Mouse (Mus musculus): Measurements from ENCODE around the gene Pald1. TPM values are rescaled to one million over a fixed set of nuclear protein-coding genes. Genes with fewer than 3 reads are reported as not detected.
A peak's percentile ranks its signal among the peaks of the same experiment; 100 is the strongest.

Pald1 gene
- polyA plus RNA-seq (2015; fragmentation: Nextera tagmentation; extraction: Ambion mirVana): 2.7 and 3.1 TPM in 2 replicates

DNA sequence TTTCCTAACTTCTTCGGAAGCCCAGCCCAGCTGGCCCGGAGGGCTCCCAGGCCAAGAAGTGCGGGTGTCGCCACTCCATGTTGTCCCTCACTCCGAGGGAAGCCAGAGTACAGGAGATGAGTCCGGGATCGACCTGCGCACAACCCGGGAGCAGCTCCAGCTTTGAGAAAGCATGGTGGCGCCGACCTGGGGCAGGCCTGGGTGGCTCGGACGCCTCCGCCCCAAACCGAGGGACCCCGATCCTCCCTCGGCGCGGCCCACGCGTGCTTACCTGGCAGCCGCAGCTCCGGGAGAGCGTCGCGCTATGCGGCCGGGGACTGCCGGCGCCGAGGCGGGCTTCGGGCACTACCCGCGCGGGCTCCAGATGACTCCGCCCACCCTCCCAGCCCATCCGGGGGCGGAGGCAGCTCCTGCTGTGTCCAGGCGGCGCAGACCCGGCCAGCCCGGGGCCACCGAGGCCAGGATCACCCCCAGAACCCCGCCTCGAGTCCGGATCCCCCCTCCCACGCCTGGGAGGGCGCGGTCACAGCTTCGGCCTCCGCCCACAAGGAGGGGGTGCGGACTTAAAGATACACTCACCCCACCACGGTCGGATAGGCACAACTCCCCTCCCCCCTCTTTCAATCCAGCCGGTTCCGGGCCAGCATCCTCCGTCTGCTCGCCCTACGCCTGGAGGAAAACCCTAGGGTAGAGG lies at the start of gene Pald1:
Gene Pald1, minus strand, starts transcription at position 510 of the 694 bp plus-strand sequence.
- peak; percentile 9 for DNase-seq (ENCODE audit: low spot score)

DNA sequence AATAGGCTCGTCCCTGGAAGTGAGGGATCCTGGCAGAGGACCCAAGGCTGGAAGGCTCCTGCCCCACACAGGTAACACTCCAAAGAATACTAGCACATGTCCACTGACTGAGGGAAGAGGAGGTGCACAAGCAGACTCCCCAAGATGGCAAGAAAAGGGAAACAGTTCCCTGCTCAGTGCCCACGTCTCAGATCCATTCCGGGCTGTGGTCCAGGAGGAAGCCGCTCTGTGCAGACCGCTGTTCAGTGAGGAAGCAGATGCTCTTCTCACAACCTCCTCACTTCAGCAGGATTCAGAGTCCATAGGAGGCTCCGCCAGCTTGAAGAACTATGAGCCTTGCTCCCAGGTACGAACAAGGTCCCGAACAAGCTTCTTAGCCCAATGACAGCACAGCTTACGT lies 48.0 kb upstream of the Pald1 start:
- no peak for DNase-seq (ENCODE audit: low spot score)

DNA sequence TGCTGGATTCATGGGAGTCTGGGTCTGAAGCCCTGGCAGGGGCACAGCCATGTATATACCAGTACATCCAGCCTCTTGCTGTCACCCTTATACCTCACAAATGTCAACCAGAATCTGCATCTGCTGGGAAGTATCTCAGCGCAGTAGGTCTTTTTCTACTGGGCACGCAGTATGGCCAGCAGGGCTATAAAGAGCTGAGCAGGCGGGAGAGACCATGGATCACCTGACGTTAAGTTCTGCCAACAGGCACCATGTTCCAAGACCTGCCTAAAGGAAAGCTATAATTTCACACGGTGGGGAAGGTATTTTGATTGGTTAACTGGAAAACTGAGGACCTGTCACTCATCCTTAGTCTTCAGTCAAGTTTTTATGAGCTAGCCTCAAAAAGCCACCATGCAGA lies 45.7 kb upstream of the Pald1 start:
- no peak for DNase-seq (ENCODE audit: low spot score)

DNA sequence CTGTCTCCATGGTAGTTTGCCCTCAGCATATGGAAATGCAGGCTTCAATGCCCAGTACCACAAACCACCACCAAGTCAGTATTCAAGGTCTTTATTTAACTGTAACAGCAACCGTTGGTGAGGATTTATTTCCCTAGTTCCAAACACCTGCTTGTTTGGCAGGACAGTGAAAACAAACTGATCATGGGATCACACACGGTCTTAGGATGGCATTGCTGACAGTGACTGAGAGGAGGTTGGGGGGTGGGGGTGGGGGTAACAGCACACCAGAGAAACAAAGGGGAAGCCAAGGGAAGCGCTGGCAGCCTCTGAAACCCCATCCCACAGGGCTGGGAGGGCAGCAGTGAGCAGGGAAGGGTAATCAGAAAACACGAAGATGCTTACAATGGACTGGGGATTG lies 45.1 kb upstream of the Pald1 start:
- no peak for DNase-seq (ENCODE audit: low spot score)

DNA sequence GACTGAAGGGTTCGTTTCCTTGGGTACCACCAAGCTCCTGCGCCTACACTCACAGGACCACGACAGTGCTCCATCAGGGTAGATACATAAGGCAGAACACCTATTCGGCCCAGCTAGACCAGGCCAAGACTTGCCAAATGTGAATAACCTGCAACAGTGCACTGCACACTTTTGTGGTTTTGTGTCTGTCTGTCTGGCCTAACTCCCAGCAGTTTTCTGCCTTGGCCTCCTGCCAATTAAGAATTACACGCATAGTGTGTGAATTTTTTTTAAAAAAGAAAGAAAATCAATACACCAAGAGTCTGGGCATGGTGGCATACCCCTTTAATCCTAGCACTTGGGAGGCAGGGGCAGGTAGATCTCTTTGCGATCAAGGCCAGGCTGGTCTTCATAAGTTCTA lies 44.6 kb upstream of the Pald1 start:
- DNase-seq (ENCODE audit: low spot score): no peak

DNA sequence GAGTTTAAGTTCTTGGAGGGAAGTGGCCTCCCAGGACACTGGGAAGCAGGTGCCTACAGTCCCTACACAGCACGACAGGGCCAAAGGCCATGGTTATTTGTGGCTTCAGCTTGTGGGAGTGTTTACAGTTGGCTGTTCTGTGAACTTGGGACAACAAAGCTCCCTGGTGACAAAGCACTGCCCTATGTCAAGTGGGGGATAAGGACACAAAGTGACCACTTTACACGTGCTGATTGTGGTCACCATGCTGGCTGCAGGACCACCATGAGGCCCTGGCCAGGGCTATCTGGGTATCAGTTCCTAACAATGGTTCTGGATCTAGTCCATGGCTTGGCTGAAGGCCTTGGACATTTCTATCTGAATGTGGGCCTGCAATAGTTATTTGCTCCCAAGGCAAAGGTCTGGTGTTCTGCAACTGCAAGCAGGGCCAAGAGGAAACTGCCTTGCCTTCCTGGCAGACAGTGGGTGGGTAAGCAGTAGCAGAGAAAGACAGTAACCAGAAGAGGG lies 43.0 kb upstream of the Pald1 start:
- no peak for DNase-seq (ENCODE audit: low spot score)

DNA sequence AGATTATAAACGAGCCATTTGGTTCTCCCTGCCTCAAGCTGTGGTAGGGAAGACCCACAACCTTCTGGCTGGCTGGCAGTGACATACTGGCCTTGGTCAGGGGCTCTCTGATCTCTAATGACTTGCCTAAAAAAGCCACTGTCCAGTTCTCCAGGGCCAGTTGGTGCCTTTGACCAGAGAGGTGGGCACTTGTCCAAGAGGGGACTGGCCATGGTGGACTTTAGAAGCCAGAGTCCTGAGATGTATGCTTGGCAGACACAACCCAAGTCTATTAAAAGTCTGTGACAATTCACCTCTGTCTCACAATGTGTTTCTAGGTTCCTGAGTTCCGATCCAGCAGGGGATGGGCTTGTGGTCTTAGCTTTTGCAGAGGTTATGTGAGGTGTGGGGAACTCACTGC lies 41.7 kb upstream of the Pald1 start:
- no peak for DNase-seq (ENCODE audit: low spot score)

DNA sequence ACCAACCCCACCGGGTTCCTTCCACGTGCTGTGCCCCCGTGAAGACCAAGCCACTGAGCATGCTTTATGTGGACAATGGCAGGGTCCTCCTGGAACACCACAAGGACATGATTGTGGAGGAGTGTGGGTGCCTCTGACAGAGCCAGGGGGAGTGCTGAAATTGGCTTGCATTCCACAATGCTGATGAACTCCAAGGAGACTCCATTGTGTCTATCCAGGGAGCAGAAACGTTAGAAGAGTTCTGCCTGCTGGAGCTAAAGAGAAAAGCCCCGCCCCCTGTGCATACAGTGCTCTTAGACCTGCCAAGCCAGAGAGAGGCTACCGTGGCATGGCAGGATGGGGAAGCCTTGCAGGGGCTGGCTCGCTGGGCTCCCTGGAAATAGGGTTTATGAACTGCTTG lies 41.2 kb upstream of the Pald1 start:
- DNase-seq (ENCODE audit: low spot score): no peak

DNA sequence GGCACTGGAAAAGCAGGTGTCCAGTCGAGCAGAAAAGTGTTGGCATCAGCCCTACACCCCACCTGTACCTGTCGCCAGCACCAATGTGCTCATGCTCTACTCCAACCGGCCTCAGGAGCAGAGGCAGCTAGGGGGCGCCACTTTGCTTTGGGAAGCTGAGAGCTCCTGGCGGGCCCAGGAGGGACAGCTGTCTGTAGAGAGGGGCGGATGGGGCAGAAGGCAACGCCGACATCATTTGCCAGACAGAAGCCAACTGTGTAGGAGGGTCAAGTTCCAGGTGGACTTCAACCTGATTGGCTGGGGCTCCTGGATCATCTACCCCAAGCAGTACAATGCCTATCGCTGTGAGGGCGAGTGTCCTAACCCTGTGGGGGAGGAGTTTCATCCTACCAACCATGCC lies 40.0 kb upstream of the Pald1 start:
- DNase-seq (ENCODE audit: low spot score): peak; percentile 41

DNA sequence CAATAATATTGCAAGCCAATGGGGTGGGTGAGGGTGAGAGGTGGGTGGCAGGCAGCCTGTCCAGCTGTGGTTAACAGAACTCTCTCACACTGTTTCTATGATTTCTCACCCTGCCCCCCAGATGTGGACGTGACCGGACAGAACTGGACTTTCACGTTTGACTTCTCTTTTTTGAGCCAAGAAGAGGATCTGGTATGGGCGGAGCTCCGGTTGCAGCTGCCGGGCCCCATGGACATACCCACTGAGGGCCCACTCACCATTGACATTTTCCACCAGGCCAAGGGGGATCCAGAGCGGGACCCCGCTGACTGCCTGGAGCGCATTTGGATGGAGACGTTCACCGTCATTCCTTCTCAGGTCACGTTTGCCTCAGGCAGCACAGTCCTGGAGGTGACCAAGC lies 39.5 kb upstream of the Pald1 start:
- DNase-seq (ENCODE audit: low spot score): no peak

DNA sequence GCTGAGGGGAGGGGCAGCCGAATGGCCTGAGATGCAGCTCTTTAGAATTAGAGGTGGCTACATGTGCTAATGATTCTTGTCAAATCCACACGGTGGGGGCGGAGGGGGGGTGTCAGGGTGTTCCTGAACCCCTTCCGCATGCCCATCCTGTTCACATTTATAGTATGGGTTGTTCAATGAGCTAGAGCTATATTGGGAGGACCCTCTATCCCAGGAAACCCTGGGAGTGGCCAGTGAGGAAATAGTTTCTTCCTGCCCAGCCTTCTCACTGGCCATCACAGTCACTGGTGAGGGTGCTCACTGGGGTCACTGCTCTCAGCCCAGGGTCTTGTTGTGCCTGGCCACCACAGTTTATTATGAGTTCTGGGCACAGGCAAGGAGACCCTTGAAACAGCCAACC lies 36.7 kb upstream of the Pald1 start:
- no peak for DNase-seq (ENCODE audit: low spot score)

DNA sequence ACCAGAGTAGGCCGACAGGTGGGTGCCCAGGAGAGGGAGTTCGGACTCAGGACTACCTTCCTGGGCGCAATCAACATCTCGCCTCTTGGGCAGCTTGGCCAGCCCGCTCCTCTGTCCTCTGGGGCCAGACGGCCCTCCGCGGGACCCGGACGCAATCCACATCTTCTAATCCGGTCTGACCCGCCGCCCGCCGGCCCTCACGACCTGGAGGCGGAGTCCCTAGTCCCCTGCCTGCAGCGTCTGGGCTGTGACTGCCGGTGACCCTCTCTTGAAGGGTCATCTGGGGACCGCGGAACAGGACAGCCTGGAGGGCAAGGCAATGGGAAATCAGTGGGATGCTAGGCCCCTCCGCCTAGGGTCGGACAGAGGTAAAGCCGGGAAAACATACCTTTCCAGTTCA lies 35.8 kb upstream of the Pald1 start:
- DNase-seq (ENCODE audit: low spot score): no peak

DNA sequence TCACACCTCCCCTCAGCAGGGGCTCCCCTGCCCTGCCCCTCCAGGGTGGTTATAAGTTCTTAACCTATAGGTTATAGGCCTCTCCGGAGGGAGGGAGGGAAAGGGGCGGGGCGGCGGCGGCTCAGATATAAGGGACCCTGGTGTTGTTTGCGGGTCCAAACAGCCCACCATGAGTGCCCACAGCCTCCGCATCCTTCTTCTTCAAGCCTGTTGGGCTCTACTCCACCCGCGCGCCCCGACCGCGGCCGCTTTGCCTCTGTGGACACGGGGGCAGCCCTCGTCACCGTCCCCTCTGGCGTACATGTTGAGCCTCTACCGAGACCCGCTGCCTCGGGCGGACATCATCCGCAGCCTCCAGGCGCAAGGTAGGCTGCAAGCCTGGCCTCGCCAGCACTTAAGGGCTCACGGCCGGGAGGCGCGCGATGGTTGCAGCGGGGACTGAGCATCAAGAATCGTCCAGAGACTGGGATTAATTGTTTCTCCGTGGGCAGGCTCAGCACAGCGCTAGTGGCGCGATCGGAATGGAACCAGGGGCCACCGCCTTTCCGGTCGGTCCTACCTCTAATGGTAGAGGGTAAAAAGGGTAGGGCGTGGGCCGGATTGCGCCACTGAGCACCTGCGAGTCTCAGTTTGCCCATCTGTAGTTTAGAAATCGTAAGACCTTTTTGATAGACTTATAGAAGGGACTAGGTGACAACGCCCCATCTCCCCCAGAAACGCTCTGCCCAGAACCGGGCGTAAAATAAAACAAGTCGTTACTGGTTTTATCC lies 35.0 kb upstream of the Pald1 start:
- DNase-seq (ENCODE audit: low spot score): no peak

DNA sequence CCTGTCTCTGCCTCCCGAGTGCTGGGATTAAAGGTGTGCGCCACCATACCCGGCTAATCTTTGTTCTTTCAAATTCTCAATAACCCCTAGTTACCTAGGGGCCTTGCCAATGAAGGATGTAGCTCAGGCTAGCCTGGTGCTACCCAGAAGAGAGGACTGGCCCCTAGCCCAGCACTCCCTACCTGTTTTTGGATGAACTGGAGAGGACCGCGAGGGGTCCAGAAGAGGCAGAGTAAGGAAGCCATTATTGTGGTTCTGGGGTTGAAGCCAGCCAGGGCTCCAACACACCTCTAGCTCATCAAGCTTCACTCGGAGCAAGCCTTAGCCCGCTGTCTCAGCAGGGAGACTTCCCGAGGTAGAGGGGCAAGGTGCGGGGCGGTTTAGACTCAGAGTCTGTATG lies 34.3 kb upstream of the Pald1 start, which contains the start of gene Nodal:
Gene Nodal, plus strand, starts transcription at position 301 of the 400 bp plus-strand sequence.
- no peak for DNase-seq (ENCODE audit: low spot score)

DNA sequence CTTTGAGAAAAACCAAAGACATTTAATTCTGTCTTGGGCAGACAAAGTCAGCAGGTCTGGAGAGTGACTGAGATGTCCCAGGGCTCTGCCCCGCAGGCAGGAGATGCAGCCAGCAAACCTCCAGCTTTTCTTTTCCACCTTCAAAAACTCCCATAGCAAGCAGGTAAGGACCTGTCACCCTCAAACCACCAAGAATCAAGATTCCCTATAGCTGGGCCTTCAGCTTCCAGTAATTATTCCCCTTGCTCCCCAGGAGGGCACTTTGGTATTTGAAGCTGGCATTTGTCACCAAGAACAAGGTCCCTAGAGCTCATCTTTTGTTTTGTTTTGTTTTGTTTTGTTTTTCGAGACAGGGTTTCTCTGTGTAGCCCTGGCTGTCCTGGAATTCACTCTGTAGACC lies 33.7 kb upstream of the Pald1 start:
- no peak for DNase-seq (ENCODE audit: low spot score)

DNA sequence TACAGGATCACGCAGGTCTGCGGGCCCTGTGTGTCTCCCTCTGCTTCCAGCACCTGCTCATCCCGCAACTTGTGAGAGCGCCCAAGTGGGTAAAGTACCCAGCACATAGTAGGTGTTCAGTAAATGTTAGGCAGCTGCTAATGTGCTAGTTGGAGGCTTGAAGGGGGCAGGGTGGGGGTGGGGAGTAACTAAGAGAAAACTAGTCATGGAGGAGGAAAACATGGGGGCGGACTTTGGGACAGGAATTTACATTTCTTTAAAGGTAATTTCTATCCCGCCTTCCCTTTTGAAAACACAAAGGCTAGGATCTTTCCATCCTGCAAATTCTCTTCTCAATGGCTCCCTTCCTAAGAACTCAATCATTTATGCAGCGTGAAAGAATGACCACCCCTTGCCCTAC lies 33.2 kb upstream of the Pald1 start:
- no peak for DNase-seq (ENCODE audit: low spot score)

DNA sequence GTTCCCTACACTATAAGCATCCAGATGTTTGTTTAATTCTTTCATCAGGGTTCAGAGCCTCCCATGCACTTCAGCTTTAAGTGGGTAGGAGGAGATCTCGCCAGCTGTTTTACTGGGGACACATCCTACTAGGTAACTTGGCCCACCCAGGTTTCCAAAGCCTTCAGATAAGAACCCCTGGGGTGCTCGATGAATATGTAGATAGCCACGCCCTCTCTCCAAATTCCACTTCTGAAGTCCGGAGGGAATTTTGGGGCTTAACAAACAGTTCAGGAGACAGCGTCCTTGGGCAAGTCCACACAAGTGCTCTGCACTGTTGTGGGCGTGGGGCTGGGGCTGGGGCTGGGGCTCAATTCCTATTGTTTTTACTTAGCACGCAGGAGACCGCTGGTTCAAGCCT lies 32.6 kb upstream of the Pald1 start:
- no peak for DNase-seq (ENCODE audit: low spot score)

DNA sequence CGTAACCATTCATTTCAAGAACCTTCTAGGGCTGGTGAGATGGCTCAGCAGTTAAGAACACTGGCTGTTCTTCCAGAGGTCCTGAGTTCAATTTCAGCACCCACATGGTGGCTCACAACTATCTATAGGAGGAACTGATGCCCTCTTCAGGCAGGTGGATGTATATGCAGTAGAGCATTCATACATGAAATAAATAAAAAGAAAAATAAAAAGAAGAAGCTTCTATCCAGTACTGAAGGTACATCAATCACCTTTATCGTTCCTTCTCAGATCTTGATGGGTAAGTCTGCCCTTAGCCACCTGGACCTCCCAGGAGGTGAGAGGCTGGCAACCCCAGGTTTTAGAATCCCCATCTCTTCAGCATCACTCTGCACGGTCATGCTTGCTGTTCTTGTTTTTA lies 31.9 kb upstream of the Pald1 start:
- no peak for DNase-seq (ENCODE audit: low spot score)

DNA sequence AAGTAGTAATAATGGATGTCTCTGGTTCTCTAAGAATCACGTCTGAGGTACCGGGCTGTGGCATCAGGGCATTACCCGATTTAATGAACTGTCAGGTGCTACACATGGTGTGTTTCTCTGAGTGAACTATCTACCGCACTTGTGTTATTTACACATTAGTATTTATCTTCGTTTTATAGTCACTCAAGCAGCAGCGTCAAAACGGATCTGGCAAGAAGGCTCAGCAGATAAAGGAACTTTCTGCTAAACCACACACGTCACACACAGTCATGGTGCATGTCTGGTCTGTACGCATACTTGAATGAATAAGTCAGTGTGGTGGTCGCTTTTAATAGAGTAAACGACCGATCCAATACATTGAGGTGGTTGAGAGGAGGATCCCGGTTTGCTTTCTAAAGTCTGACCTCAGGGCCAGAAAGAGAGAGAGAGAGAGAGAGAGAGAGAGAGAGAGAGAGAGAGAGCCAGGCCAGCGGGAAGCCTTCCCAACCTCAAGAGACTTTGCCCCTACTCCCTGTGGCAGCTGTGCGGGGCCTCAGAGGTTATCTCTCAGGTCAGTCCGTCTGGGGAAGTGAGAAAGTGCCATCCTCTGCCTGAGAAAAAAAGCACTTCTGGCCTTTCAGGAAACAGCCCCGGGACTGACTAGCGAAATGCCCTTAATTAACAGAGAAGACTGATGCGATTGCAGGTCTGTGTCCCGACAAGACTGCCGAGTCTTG lies 29.7 kb upstream of the Pald1 start:
- DNase-seq (ENCODE audit: low spot score): no peak

DNA sequence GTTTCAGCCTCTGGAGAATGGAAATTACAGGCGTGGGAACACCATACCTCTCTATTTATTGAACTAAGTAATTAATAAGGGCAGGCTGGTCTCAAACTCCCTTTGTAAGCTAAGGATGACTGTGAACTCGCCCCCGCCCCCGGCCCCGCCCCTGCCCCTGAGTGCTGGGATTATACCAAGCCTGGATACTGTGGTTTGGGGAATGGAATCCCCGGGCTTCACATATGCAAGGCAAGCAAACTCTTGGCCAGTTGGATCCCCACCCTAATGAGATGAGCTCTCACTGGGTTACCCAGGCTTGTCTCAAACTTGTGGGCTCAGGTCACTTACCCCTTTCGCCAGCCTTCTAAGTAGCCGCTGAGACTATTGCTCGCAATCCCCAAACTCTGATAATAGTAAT lies 26.9 kb upstream of the Pald1 start:
- no peak for DNase-seq (ENCODE audit: low spot score)

DNA sequence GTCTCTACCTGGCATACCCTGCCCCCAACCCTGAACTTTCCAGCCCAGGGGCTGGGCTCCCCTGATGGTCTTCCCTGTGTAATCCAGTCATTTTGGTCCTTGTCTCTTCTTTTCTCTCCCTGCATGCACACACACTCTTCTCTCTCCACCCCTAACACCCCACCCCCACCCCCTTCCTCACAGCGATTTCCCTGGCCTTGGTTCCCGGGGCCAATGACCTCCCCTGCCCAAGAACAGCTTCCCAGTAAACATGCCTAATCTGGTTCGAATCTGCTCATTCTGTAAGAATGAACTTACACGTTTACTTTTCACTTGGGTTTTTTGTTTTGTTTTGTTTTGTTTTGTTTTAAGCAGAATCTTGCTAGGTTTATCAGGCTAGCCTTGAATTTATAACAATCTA lies 26.4 kb upstream of the Pald1 start:
- no peak for DNase-seq (ENCODE audit: low spot score)

DNA sequence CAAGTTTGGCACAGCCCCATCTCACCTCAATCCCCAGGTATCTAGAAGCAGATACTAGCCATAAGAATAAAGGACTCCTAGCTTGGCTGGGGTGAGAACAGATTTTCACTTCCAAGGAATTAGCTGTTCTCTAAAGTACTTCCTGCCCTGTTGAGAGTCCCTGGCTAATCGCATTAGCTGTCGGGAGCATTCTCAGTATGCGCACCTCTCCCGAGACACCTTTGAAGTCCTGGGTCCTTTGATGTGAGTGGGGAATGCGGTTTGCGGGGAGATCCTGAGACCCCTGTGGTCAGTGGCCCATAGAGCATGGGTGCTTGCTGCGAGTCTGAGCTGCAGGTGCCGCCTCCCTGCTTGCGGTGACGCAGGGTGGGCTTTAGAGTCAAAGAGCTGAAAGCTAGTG lies 22.6 kb upstream of the Pald1 start:
- DNase-seq (ENCODE audit: low spot score): no peak
